Mouse (Mus musculus): Measurements from ENCODE around the gene Pip4k2a.

Gene Pip4k2a

DNA sequence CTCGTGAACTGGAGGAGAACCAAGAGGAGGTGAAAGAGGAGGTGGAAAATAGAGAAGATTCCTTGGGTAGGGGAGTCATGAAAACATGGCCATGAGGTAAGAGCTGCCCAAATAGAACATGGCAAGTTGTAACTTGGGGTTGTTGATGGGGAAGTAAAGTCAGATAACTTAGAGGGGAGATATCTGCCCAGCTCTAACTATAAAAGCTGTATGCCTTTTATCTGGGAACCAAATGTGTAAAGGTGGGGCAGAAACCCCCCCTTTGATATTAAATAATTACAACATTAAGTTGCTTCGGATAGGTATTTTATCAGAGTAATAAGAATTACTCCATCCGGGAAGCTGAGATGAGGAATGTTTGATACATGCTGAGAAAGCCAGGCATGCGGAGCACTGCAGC, 18.9 kb downstream of the Pip4k2a start:
- DNase-seq, result no peak

DNA sequence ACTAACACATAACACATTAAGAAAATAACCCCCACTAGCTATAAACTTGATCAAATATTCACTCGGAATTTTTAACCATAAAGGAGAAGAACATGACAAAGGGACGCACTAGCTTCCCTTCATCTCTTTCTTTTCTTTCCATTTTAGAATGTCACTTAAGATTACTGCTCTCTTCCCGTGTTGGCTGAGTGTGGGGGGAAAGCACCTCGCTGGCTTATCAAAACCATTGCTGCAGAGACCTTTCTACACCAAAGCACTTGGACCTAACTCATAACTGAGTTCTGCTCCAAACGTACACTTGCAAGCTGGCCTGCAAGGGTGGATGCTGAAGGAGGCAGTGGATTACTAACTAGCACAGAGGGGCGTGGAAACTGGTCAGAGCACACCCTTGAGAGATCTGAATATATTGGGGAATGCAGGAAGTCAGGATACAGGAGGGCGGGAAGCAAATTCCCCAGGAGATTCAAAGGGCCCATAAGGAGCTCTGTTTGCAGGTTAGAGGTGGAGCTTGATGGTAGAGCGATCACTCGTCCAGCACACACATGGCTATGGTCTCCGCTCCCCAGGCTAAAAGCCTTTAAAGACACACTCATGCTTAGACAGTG, 20.6 kb downstream of the Pip4k2a start:
- DNase-seq, result no peak

DNA sequence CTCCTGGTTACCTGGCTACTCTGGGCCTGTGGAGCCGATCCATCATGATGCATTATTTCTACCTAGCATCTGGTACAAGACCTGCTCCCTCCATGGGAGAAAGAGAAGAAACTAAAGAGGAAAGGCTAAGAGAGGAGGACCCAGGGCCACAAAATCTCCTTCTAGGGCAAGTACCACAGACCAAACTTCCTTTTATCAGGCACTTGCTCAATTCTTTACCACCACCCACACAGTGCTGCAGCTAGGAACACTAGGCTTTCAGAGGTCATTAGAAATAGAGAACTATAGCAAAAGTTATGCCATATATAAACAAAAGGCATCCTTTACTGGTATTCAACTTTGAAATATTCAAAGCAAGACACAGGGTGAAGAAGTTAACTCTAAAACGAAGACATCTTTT, 21.8 kb downstream of the Pip4k2a start:
- no peak for DNase-seq

DNA sequence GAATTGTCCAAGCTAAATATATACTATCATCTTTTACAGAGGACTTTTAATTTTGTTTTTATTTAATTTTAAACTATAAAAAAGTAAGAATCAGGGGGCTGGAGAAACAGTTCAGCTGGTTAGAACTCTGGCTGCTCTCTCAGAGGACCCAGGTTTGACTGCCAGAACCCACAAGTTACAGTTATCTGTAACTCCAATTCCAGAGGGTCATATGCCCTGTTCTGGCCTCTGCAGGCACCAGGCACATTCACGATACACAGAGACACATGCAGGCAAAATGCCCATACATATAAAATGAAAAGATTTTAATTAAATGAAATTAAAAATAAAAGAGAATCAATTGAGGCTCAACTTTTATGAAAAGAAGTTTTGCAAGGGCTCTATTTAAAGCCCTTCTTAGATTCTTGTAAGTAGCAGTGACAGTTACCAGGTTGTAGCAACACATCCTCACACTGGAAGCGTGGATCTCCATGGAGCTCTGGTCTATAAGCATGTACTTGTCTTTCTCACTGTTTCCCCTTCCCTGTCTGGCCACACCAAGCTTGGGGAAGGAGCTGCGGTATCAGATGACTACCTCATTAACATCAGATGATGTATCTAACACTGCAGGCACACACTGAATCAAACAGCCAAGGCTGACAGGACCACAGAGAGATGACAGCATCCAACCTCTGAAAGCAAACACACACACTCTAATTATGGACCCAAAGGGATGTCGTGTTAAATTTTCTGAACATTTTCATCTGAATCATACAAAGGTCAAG, 22.9 kb downstream of the Pip4k2a start:
- DNase-seq, result no peak

DNA sequence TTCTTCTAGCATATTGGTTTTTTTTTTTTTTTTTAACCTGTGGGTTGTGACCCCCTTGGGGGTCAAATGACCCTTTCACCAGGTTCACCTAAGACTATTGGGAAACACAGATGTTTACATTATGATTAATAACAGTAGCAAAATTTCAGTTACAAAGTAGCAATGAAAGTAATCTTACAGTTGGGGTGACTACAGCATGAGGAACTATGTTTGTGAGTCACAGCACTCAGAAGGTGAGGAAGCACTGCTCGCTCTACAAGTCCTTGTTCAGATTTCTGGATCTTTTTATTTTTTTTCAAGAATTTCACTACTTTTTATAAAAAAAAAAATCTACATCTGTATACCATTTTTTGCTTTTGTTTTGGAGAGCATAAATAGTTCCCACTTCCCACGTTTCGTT, 26.4 kb downstream of the Pip4k2a start:
- DNase-seq, result no peak

DNA sequence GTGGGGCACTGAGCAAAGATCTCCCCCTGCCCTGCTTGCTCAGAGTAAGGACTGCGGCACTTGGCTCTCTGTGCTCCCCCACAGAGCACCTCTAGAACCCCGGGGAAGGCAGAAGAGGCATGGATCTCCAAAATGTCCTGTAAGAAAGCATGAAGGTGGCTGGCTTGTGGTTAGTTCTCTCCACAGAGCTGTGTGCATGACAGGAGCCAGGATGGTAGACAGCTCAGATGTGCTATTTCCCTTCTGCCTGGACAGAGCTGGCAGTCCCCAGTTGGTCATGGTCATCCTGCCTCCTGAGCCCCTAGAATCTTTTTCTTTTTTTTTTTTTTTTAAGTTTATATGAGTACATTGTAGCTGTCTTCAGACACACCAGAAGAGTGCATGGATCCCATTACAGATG, 27.5 kb downstream of the Pip4k2a start:
- no peak for DNase-seq

DNA sequence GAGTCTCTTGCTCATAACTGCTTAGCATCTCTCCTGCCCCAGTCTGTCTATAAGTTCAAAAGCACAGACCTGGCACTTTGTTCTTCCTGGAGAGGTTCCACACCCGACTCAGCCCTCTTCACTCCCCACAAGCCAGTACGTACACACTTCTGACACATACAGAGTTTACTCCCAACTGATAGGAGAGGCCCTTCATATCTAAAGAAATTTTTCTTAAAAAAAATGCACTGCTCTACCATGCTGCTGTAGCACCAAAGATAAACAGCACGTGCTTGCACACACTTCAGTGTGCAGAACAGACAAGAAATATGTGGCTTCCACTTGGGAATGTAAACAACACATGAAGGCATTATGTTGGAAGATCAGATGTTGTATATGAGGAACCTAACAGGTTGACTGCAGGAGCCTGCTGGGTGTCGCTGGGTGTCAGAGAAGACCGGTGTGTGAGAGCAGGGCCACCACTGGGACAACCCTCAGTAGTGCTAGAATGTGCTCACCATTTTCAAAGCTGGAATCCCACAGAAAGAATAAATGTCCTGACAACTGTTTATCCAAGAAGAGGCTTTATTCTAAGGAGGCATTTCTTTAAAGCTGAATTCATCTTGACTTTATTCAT, 28.8 kb downstream of the Pip4k2a start:
- no peak for DNase-seq

DNA sequence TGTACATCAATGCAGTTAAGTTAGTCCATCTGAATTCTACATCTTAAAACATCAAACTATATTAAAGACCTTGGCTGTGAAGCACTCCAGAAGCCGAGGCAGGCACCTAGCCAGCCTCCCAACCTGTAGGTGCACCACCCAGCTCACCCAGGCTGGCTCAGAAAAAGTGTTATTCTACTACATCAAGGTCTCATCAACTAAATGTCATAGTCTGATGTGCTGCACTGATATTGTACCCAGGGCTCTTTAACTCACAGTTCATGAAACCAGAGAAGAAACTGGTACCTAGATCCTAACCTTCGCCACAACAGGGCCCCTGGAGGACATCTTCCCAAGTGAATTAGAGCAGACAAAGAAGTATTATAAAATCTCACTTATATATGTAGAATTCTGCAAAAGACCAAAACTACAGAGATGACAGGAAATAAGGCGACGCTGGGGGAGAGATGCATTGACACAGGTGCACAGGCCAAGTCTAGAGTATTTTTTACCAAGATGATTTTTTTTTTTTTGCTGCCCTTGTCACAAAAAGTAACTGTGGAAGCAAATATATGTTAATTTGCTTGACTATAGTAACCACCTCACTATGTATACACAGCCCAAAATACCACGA, 30.4 kb downstream of the Pip4k2a start:
- no peak for DNase-seq

DNA sequence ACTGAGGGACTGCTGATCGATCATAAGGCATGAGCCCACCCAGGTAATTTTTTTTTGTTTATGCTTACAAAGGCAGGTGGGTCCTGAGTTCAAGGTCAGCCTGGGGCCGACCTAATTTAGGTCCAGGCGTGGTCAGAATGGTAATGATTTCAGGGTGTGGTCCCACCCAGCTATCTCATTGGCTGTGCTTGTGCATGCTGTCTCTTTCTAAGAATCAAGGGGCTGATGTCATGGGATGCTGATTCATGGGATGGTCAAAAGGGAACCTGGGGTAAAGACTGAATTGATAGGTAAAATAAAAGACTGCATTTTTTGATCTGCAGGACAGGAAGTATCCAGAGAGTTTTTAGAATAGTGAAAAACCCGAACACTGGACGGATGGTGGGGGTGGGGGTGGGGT, 31.4 kb downstream of the Pip4k2a start:
- DNase-seq, result no peak

DNA sequence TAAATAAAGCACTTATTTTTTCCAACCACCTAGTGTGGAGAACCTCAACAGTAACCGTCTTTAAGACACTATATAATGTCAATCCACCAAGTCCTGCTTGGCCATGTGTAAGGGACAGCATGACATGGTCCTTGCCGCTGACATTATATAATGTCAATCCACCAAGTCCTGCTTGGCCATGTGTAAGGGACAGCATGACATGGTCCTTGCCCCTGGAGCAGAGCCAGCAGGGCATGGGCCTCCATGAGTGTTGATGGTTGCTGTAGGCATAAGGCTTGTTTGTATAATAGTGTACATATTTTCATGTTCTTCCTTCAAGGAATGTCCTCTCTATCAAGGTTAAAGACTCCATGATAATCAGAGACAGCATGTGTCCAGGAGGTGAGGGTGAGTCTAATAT, 32.0 kb downstream of the Pip4k2a start:
- no peak for DNase-seq

DNA sequence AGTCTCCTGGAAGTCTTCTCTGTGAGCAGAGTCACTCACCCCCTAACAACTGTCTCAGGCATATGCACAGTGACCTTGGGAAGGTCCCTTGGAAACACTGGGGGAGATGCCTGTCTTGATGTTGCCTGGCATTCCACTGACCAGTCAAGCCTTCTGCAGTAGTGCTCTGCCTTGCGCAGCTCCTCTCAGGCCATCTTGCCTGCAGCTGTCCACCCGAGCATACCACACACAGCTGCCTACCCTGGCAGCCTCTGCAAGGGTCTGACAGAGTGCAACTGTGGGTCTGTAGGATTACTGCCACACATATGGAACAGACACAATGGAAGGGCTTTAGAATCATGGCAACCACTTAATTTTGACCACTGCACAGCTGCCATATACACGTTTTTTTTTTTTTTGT, 32.8 kb downstream of the Pip4k2a start:
- peak; percentile 18 to 20 for DNase-seq

DNA sequence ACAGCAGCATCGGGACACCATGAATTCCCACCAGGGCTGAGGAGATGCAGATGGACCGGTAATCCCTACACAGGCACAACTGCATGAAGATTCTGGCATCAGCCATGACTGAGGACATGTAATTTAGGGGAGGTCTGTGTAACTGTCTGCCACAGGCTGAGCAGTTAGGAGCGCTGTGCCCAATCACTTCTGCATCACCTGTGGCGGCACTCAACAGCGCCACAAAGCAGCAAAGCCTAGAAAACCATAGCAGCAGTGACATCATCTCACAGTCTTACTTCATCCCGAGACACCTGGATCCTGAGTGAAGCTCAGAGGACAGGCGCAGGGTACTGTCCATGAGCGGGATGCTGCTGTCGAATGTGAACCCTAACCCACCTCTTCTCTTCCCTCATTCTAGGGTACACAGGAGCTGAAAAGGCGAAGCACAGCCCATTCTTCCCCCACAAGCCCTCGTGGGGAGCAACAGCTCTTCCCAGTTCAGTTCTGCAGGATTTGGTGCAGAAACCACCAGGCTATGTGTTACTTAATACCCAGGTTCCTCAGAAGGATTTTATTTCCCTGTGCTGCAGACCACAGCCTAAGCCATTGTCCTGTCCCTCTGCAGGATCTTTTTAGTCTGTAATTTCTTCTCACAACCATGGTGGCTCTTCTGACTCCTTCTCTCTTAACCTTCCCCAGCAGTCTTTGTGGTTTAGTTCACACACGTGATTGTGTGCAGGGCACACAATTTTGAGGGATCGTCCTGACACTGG, 34.5 kb downstream of the Pip4k2a start:
- no peak for DNase-seq

DNA sequence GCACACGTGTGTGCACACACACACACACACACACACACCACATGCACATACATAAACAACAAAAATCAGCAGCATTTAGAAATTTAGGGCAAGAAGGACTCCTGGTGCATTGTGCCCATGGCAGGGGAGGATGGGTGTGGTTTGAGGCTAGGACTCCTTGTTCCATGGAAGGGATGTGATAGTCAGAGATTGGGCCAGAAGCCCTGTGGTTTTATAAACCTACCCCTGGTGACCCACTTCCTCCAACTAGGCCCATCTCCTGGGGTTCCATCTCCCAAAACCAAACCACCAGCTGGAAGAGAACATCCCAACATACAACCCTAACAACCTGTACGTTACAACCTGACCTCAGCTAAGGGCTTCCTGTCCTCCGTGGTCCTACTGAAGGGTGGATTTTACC, 35.4 kb downstream of the Pip4k2a start:
- no peak for DNase-seq

DNA sequence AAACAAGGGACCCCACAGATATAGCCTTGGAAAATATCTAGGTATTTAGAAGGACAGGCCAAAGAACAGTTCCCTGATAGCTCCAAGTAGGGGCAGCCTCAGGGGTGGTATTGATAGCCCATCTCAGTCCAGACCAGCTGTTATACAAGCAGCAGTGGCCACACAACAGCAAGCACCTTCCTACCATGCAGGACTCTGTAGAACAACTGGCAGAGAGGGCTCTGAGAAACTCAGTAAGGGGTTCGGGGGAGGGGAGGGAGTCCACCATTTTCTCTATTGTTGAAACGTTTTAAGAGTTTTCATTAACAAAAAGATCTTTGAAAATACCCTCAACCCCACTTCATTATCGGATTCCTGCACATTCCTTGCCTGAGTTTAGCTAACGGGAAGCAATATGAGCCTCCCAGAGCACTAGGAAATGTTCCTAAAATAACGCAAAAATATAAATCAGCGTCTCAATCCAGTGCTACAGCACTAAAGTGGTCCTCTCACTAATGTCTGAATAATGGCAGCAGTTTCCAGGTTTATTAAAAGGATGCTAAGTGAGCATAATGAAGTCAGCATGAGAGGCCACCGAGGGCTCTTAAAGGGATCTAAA, 37.5 kb downstream of the Pip4k2a start:
- no peak for DNase-seq

DNA sequence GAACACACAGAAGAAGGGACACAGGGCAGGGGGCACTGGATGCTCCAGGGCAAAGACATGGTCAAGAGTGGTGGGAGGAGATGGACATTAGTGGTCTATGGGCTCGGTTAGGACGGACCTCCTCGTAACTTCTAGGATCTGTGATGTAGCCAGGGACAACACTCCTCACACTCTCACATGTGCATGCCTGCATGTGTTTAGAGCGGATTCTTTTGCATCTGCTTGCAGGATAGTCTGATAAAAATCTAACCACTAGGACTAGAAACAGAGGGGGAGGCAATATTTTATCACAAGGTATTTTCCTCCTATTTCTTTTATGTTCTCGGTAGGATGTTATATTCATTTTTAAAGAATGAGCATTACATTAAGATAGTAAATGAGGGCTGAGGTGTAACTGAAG, 38.4 kb downstream of the Pip4k2a start:
- DNase-seq, result no peak

DNA sequence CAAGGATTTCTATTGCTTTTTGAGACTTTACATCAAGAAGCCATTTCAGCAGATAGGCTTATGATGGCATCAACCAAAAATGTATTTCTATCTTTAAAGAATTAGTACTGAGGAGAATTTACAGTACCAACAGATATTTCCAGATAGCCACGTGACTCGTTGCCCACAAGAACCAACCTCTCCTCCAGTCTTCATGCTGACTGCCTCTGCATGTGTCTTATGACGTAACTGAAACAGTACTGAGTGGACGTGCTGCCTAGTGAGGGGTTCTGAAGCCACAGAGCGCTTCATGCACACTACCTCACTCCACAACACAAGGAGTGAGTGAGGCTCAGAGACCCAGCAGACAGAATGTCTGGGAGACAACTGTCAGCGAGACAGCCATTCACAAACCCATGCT, 38.9 kb downstream of the Pip4k2a start:
- DNase-seq, result no peak

DNA sequence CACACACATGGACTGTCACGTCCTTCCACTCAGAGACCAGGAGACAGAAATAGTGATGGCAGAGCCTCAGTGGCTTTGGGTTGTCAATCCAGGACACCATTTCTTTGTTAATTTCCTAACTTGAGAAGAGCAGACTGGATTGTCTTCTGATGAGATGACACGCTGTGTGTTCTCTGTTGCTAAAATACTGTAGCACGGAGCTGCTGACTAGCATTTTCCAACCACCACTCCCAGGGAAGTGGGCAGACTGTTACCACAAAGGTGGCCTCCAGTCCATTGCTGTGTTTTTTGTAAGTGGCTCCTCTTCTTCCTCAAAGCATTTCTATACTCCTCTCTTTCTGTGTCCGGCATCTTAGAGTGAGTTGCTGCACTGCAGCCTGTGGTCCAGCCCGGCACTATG, 39.4 kb downstream of the Pip4k2a start:
- no peak for DNase-seq

DNA sequence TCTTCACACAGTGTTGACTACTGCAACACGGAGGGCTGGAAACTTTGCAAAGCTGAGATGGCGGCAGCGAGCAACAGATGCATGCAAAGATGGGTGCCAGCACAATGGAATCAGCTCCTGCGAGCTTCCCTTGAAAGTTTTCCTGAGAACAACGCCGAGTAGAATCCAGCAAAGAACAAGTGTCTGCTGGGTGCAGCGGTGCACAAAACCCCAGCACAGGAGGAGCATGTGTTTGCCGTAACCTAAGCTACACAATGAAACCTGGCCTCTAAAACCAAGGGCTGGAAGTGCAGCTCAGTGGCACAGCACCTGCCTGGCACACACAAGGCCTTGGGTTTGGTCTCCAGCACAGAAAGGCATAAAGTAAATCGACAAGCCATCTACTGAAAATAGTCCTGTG, 39.9 kb downstream of the Pip4k2a start:
- DNase-seq, result no peak

DNA sequence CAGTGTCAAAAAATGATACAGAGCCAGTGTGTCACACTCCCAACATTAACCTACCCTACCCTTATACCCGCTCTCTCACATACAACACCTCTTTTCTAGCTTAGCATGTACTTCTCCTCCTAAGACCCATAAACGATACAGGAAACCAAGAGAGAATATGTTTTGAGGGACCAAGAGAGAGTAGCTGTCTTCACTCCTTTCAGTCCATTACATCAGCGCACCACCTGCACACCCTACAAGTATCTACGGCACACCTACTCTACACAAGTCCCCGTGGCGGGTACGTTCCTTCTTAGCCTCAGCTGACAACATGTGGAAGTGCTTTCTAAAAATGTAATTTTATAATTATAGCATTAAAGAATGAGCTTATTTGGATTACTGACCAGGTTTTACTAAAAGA, 40.5 kb downstream of the Pip4k2a start:
- no peak for DNase-seq

DNA sequence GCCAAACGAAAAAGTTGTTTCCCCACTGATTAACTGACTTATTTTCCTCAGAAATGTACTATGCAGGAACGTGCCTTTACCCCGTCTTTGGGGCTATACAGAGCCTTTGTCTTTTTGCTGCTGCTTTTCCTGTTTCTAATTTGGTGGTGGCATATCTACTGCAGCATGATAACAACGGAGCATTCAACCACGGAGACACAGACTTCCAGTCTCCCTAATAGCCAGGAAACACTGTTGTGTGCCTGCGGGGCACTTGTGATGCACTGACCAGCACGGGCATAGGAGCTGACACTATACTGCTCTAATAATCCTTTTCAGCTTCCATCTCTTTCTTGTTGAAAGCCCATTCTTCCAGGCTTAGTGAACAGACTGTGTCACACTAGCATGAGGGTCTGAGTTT, 41.0 kb downstream of the Pip4k2a start:
- no peak for DNase-seq

DNA sequence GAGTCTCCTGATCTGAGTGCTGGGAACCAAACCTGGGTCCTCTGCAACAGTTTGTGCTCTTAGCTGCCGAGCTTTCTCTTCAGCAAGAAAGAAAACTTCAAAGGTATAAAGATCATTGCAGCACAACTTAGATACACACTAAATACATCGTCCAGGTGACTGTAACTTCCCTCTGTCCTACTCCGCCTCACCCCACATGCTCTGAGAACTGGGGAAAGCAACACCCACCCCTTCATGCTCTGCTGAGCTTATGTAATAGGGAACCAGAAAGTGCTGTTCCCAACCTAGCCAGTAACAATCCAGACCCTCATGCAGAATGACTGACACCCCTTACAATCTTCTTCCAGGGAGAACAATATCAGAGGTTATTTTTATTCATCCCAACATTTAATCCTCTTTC, 41.5 kb downstream of the Pip4k2a start:
- DNase-seq, result no peak

DNA sequence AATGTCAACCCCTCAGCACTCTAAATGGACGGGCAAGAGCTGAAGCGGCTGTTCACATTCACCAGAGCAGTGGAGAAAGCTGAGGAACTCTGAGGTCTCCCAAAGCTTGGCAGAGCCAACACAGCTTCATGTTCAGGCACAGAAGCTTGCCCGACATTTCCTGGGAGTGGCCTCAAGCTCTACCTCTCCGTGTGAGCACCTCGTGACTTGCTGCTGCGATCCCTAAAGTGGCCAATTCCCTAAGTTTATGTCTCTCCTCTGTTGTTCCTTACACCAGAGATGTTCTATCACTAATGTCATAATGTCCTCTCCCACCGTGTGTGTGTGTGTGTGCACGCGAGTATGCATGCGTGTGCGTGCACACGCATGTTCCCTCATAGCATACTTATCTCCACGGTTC, 42.3 kb downstream of the Pip4k2a start:
- DNase-seq, result no peak

DNA sequence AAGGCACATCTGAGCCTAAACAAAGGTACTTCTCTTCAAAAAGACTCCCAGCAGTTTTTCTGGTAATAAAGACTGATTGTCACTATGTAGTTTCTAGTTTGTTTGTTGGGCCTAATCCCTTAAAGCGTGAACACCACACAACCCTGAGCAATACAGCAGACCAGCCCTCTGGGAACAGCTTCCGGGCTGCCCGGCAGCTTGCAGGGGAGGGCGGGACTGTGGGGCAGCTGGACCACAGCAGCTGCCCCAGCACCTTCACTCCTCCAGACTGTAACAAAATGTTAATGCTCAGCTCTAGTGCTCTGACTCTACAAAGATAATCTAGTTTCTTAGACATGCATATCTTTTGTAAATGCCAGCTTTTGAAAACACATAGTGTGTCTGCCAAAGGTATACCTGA, 42.9 kb downstream of the Pip4k2a start:
- no peak for DNase-seq
